33 mouse cellular contexts compared by ENCODE assay signal in genomic region chr11:83432533-83432932, GRCm38 (mm10). TPM values are rescaled to one million over a fixed set of nuclear protein-coding genes. Genes with fewer than 3 reads are reported as not detected.
DNase-seq lines count a peak whose midpoint lies in the region; ATAC-seq lines count a peak whose summit lies in the region.
"Had no signal": no experiment of that assay in that cellular context is flagged by ENCODE, and none has a peak within 500 bp of the region (broad histone marks: within the 10 kb centered on the region; RNA-seq: fewer than 3 reads in every experiment).

No protein-coding gene starts in this region.

- H3K4me1 ChIP-seq in heart, embryonic 10.5 days = peaks cover 32% of the 10 kb centered on the region
- H3K4me1 ChIP-seq in heart, embryonic 13.5 days = peaks cover 33% of the 10 kb centered on the region
- H3K4me1 ChIP-seq: hindbrain, embryonic 13.5 days; intestine, embryonic 15.5 days had no signal

- no peak for DNase-seq in heart, embryonic 10.5 days (ENCODE audit: low spot score)
- no peak for DNase-seq in heart, postnatal 36 days
- DNase-seq in heart, adult 11 months = no peak
- peak; percentile 36 for DNase-seq in 416B (ENCODE audit: low read depth)
- DNase-seq in urinary bladder, postnatal 25 days (ENCODE audit: low spot score) = no peak
- DNase-seq in retina, postnatal 1 day = no peak
- DNase-seq: adrenal gland, postnatal 10 days; adrenal gland, postnatal 36 days; B cell, adult 2 months; cerebellum, adult 18-20 months; cerebellum, adult 9-10 months; cerebellum, postnatal 14 days; forebrain, postnatal 0 days; gastrocnemius, adult 2 months; gastrocnemius, postnatal 14 days; heart, postnatal 14 days; kidney, adult 11 months had no signal

- no peaks in the 10 kb centered on the region for H3K9me3 ChIP-seq in heart, embryonic 10.5 days
- no peaks in the 10 kb centered on the region for H3K9me3 ChIP-seq in heart, embryonic 13.5 days
- H3K9me3 ChIP-seq: embryonic facial prominence, embryonic 12.5 days; embryonic facial prominence, embryonic 15.5 days; G1E; hindbrain, embryonic 10.5 days; hindbrain, embryonic 13.5 days; intestine, embryonic 15.5 days had no signal

- no peaks in the 10 kb centered on the region for H3K36me3 ChIP-seq in heart, embryonic 10.5 days
- H3K36me3 ChIP-seq in heart, embryonic 13.5 days = no peaks in the 10 kb centered on the region
- H3K36me3 ChIP-seq: embryonic facial prominence, embryonic 12.5 days; embryonic facial prominence, embryonic 15.5 days; G1E; hindbrain, embryonic 10.5 days; hindbrain, embryonic 13.5 days; intestine, embryonic 15.5 days had no signal

- H3K4me3 ChIP-seq in heart, embryonic 10.5 days = no peak overlapping the region
- no peak overlapping the region for H3K4me3 ChIP-seq in heart, embryonic 13.5 days
- H3K4me3 ChIP-seq: embryonic facial prominence, embryonic 12.5 days; embryonic facial prominence, embryonic 15.5 days; gastrocnemius, adult 2 months; hindbrain, embryonic 10.5 days; hindbrain, embryonic 13.5 days; intestine, embryonic 15.5 days had no signal

- no peak for ATAC-seq in heart, embryonic 13.5 days (ENCODE audit: extremely low read depth, insufficient number of reproducible peaks, low FRiP score, low TSS enrichment)
- ATAC-seq in megakaryocyte, adult 5-6 weeks (ENCODE audit: poor library complexity, severe bottlenecking) = peak; percentile 63
- ATAC-seq: forebrain, embryonic 14.5 days; forebrain, postnatal 0 days; hindbrain, embryonic 16.5 days; intestine, embryonic 15.5 days; Patski had no signal

- peaks cover 23% of the 10 kb centered on the region for H3K27me3 ChIP-seq in heart, embryonic 10.5 days (ENCODE audit: insufficient read depth, poor library complexity, severe bottlenecking)
- H3K27me3 ChIP-seq in heart, embryonic 13.5 days (replicated peaks) = peaks cover 20% of the 10 kb centered on the region

- WGBS in heart, embryonic 10.5 days = 53% methylated on average over 2 of the region's 2 CpGs
- 55% methylated on average over 2 of the region's 2 CpGs for WGBS in heart, embryonic 13.5 days

- no peak overlapping the region for H3K9ac ChIP-seq in heart, embryonic 13.5 days
- H3K9ac ChIP-seq: embryonic facial prominence, embryonic 12.5 days; embryonic facial prominence, embryonic 15.5 days; forebrain, postnatal 0 days; hindbrain, embryonic 13.5 days; intestine, embryonic 15.5 days had no signal

- peak overlapping the region; percentile 62; the same call in 1 of the 2 replicates for H3K27ac ChIP-seq in heart, embryonic 10.5 days
- peak overlapping the region; percentile 45; the same call in 1 of the 2 replicates for H3K27ac ChIP-seq in heart, embryonic 13.5 days (replicated peaks)
- H3K27ac ChIP-seq: embryonic facial prominence, embryonic 12.5 days; embryonic facial prominence, embryonic 15.5 days; gastrocnemius, adult 2 months; hindbrain, embryonic 10.5 days; hindbrain, embryonic 13.5 days; intestine, embryonic 15.5 days had no signal

- intact Hi-C loops in heart, postnatal 36 days (cut with DNase I) = no loop called here

- no peak overlapping the region for H3K4me2 ChIP-seq in heart, embryonic 13.5 days
- H3K4me2 ChIP-seq: embryonic facial prominence, embryonic 12.5 days; embryonic facial prominence, embryonic 15.5 days; hindbrain, embryonic 13.5 days; intestine, embryonic 15.5 days had no signal

RNA-seq across cellular contexts. Expression of gene Gas2l2, which starts 3.3 kb away (rescaled TPM):
- polyA plus RNA-seq in heart, embryonic 10.5 days (2016; fragmentation: Nextera tagmentation; extraction: Ambion mirVana) = 0.17 and 0.18 TPM in 2 replicates
- total RNA-seq in heart, postnatal 36 days (2021) = not detected
- 0.11 TPM in 1 of 2 replicates, not detected in the other for polyA plus RNA-seq in heart, embryonic 13.5 days (2015; fragmentation: Nextera tagmentation; extraction: Ambion mirVana)
- total RNA-seq in megakaryocyte, adult 5-6 weeks (2015) = not detected in 2 replicates
- total RNA-seq in megakaryocyte, adult 5-6 weeks (2017) = not detected in 2 replicates
- total RNA-seq: adrenal gland, adult 18-20 months; adrenal gland, postnatal 10 days; adrenal gland, postnatal 36 days; CH12.LX; gastrocnemius, adult 2 months; gastrocnemius, postnatal 14 days had no signal
- polyA plus RNA-seq: forebrain, embryonic 11.5 days; frontal cortex, adult 2 months; G1E; Patski had no signal

RNA-seq across cellular contexts. Expression of gene 1700020L24Rik, which starts 4.9 kb away (rescaled TPM):
- polyA plus RNA-seq in heart, embryonic 10.5 days (2016; fragmentation: Nextera tagmentation; extraction: Ambion mirVana) = 1.5 and 1.9 TPM in 2 replicates
- total RNA-seq in heart, postnatal 36 days (2021) = not detected
- polyA plus RNA-seq in heart, embryonic 13.5 days (2015; fragmentation: Nextera tagmentation; extraction: Ambion mirVana) = 1.4 and 2.1 TPM in 2 replicates
- total RNA-seq in megakaryocyte, adult 5-6 weeks (2015) = 19.7 and 21.4 TPM in 2 replicates
- 44.8 and 55.4 TPM in 2 replicates for total RNA-seq in megakaryocyte, adult 5-6 weeks (2017)
- total RNA-seq: G1E; gastrocnemius, adult 2 months; gastrocnemius, postnatal 14 days; gastrocnemius, postnatal 4 days; heart, postnatal 14 days had no signal
- polyA plus RNA-seq: G1E; hindbrain, embryonic 13.5 days had no signal

RNA-seq across cellular contexts. Expression of gene Rasl10b, which starts 23.6 kb away (rescaled TPM):
- polyA plus RNA-seq in heart, embryonic 10.5 days (2016; fragmentation: Nextera tagmentation; extraction: Ambion mirVana) = 8.1 and 11.4 TPM in 2 replicates
- total RNA-seq in heart, postnatal 36 days (2021) = 10 to 100 TPM; 45.8 to 69.1 TPM
- polyA plus RNA-seq in heart, embryonic 13.5 days (2015; fragmentation: Nextera tagmentation; extraction: Ambion mirVana) = 7.2 and 7.3 TPM in 2 replicates
- not detected in 2 replicates for total RNA-seq in megakaryocyte, adult 5-6 weeks (2015)
- not detected in 2 replicates for total RNA-seq in megakaryocyte, adult 5-6 weeks (2017)
- total RNA-seq: G1E had no signal

RNA-seq across cellular contexts. Expression of gene Mmp28, which starts 30.3 kb away (rescaled TPM):
- polyA plus RNA-seq in heart, embryonic 10.5 days (2016; fragmentation: Nextera tagmentation; extraction: Ambion mirVana) = 1.9 and 3.1 TPM in 2 replicates
- 1 to 10 TPM; 4.6 to 6.6 TPM for total RNA-seq in heart, postnatal 36 days (2021)
- 2.5 and 2.7 TPM in 2 replicates for polyA plus RNA-seq in heart, embryonic 13.5 days (2015; fragmentation: Nextera tagmentation; extraction: Ambion mirVana)
- 6.2 and 8.9 TPM in 2 replicates for total RNA-seq in megakaryocyte, adult 5-6 weeks (2015)
- 3.0 and 4.1 TPM in 2 replicates for total RNA-seq in megakaryocyte, adult 5-6 weeks (2017)
- polyA plus RNA-seq: G1E had no signal

RNA-seq across cellular contexts. Expression of gene Taf15, which starts 40.4 kb away (rescaled TPM):
- 8.0 and 8.6 TPM in 2 replicates for polyA plus RNA-seq in heart, embryonic 10.5 days (2016; fragmentation: Nextera tagmentation; extraction: Ambion mirVana)
- 10 to 100 TPM; 35.2 to 40.8 TPM for total RNA-seq in heart, postnatal 36 days (2021)
- polyA plus RNA-seq in heart, embryonic 13.5 days (2015; fragmentation: Nextera tagmentation; extraction: Ambion mirVana) = 9.7 and 10.5 TPM in 2 replicates
- total RNA-seq in megakaryocyte, adult 5-6 weeks (2015) = 44.8 and 54.0 TPM in 2 replicates
- 37.4 and 39.2 TPM in 2 replicates for total RNA-seq in megakaryocyte, adult 5-6 weeks (2017)

Comparison
In these comparisons a context has a peak if more than half of its experiments do, and no peak if none do; other contexts are left out.
1. RNA of gene 1700020L24Rik, which starts 4.9 kb away (total RNA-seq): 19.7 to 55.4 TPM in megakaryocyte, adult 5-6 weeks; not detected in heart, postnatal 36 days; every median in the first group is over 10 times any median in the second.
2. RNA of gene Rasl10b, which starts 23.6 kb away (total RNA-seq): 45.8 to 69.1 TPM in heart, postnatal 36 days; not detected in megakaryocyte, adult 5-6 weeks; every median in the first group is over 10 times any median in the second.